ENCODE assay signal across 34 mouse cellular contexts in the genomic region with DNA sequence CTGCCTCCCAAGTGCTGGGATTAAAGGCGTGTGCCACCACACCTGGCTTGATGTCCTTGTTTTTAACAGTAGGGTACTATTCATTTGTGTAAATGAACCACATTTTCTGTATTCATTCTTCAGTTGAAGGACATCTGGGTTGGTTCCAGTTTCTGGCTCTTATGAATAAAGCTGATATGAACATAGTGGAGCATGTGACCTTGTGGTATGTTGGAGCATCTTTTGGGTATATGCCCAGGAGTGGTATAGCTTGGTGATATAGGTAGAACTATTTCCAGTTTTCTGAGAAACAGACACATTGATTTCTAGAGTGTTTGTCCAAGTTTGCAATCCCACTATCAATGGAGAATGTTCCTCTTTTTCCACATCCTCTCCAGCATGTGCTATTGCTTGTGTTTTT.
"Had no signal": no experiment of that assay in that cellular context is flagged by ENCODE, and none has a peak within 500 bp of the region (broad histone marks: within the 10 kb centered on the region; RNA-seq: fewer than 3 reads in every experiment).

No protein-coding gene starts in this region.

- H3K36me3 ChIP-seq: heart, embryonic 12.5 days; heart, embryonic 13.5 days; heart, embryonic 15.5 days; hindbrain, embryonic 10.5 days; hindbrain, embryonic 12.5 days; hindbrain, embryonic 13.5 days; hindbrain, embryonic 15.5 days; intestine, embryonic 15.5 days; kidney, embryonic 15.5 days had no signal

- ATAC-seq: hindbrain, embryonic 16.5 days; hindbrain, postnatal 0 days; inflammation-experienced regulatory T-cells, adult 6 months; intestine, embryonic 15.5 days; intestine, embryonic 16.5 days had no signal

- DNase-seq: heart, postnatal 10 days; heart, postnatal 14 days; heart, postnatal 36 days; heart, postnatal 4 days; kidney, adult 11 months; kidney, adult 18-20 months; kidney, adult 2 months; kidney, adult 8-10 months; kidney, adult 9 months; kidney, postnatal 10 days; kidney, postnatal 14 days; kidney, postnatal 25 days; kidney, postnatal 36 days; kidney, postnatal 4 days; layer of hippocampus, adult 9-11 months; layer of hippocampus, postnatal 36 days had no signal

- H3K4me2 ChIP-seq: heart, embryonic 11.5 days; heart, embryonic 12.5 days; heart, embryonic 13.5 days; heart, embryonic 15.5 days; hindbrain, embryonic 12.5 days; hindbrain, embryonic 13.5 days; hindbrain, embryonic 14.5 days; intestine, embryonic 15.5 days; kidney, embryonic 15.5 days had no signal

- H3K27me3 ChIP-seq: heart, embryonic 12.5 days; heart, embryonic 13.5 days; heart, embryonic 15.5 days; hindbrain, embryonic 12.5 days; hindbrain, embryonic 13.5 days; hindbrain, embryonic 15.5 days; intestine, embryonic 15.5 days; kidney, embryonic 15.5 days had no signal

- H3K9me3 ChIP-seq: heart, embryonic 12.5 days; heart, embryonic 13.5 days; heart, embryonic 15.5 days; hindbrain, embryonic 10.5 days; hindbrain, embryonic 12.5 days; hindbrain, embryonic 13.5 days; hindbrain, embryonic 15.5 days; intestine, embryonic 15.5 days; kidney, embryonic 15.5 days had no signal

- H3K9ac ChIP-seq: heart, embryonic 12.5 days; heart, embryonic 13.5 days; heart, embryonic 15.5 days; hindbrain, embryonic 12.5 days; hindbrain, embryonic 13.5 days; hindbrain, embryonic 14.5 days; hindbrain, embryonic 15.5 days; intestine, embryonic 15.5 days; kidney, embryonic 15.5 days had no signal

- H3K27ac ChIP-seq: heart, embryonic 13.5 days; heart, embryonic 15.5 days; hindbrain, embryonic 10.5 days; hindbrain, embryonic 12.5 days; hindbrain, embryonic 13.5 days; hindbrain, embryonic 14.5 days; hindbrain, embryonic 15.5 days; hindbrain, postnatal 0 days; intestine, embryonic 15.5 days; kidney, embryonic 15.5 days; kidney, postnatal 0 days; layer of hippocampus, adult 2 months; left cerebral cortex, adult 2 months had no signal

- H3K4me3 ChIP-seq: heart, embryonic 12.5 days; heart, embryonic 13.5 days; heart, embryonic 15.5 days; hindbrain, embryonic 10.5 days; hindbrain, embryonic 12.5 days; hindbrain, embryonic 13.5 days; hindbrain, embryonic 15.5 days; intestine, embryonic 15.5 days; kidney, embryonic 15.5 days; layer of hippocampus, adult 2 months; left cerebral cortex, adult 2 months had no signal
